Mouse (Mus musculus) right cerebral cortex, postnatal 4 days (tissue): ENCODE measurements around the gene Hist1h1t.
"Not testable (repeated sequence)": the region's sequence is repeated elsewhere in the genome, so short reads cannot be mapped to it uniquely, and the experiment has no call there.

Experiments
- DNase-seq: peaks from one replicate; pipeline ENCODE4 v3.0.0-alpha.2; 2022

Hist1h1t gene

GRCm38 (mm10) chr13:23700786-23701520 is 5.3 kb downstream of the Hist1h1t start:
- DNase-seq: peak; percentile 34

- no peak for DNase-seq
These were observed 6.6 kb downstream of the Hist1h1t start for GRCm38 (mm10) chr13:23702220-23702619.

- not testable (repeated sequence) for DNase-seq
These were observed 7.2 kb downstream of the Hist1h1t start for GRCm38 (mm10) chr13:23702801-23703200.

- no peak for DNase-seq
These were observed 10.2 kb downstream of the Hist1h1t start for GRCm38 (mm10) chr13:23705751-23706356.

- DNase-seq: no peak
These were observed 11.2 kb downstream of the Hist1h1t start for GRCm38 (mm10) chr13:23706771-23707170.

GRCm38 (mm10) chr13:23708041-23708440 is 12.4 kb downstream of the Hist1h1t start:
- DNase-seq: no peak

- no peak for DNase-seq
These were observed 13.0 kb downstream of the Hist1h1t start for GRCm38 (mm10) chr13:23708654-23709053.

GRCm38 (mm10) chr13:23709714-23710373 is 14.2 kb downstream of the Hist1h1t start:
- no peak for DNase-seq

- DNase-seq: no peak
These were observed 14.9 kb downstream of the Hist1h1t start, which contains the start of gene Hfe for GRCm38 (mm10) chr13:23710374-23711089. Gene Hfe, minus strand, starts transcription at chr13:23710854.

- no peak for DNase-seq
These were observed 20.8 kb downstream of the Hist1h1t start for GRCm38 (mm10) chr13:23716261-23717042.

GRCm38 (mm10) chr13:23717176-23717575 is 21.6 kb downstream of the Hist1h1t start:
- DNase-seq: no peak

GRCm38 (mm10) chr13:23717593-23718245 is 22.1 kb downstream of the Hist1h1t start:
- DNase-seq: not testable (repeated sequence)

GRCm38 (mm10) chr13:23724239-23724638 is 28.6 kb downstream of the Hist1h1t start:
- no peak for DNase-seq

GRCm38 (mm10) chr13:23725213-23725612 is 29.6 kb downstream of the Hist1h1t start:
- DNase-seq: no peak

- no peak for DNase-seq
These were observed 33.0 kb downstream of the Hist1h1t start for GRCm38 (mm10) chr13:23728472-23729191.

GRCm38 (mm10) chr13:23729192-23729525 is 33.5 kb downstream of the Hist1h1t start:
- no peak for DNase-seq

GRCm38 (mm10) chr13:23729706-23730105 is 34.1 kb downstream of the Hist1h1t start:
- DNase-seq: no peak

- DNase-seq: no peak
These were observed 34.9 kb downstream of the Hist1h1t start for GRCm38 (mm10) chr13:23730479-23730878.

- no peak for DNase-seq
These were observed 36.7 kb downstream of the Hist1h1t start for GRCm38 (mm10) chr13:23732156-23732804.

GRCm38 (mm10) chr13:23737091-23737490 is 41.5 kb downstream of the Hist1h1t start:
- no peak for DNase-seq

- DNase-seq: no peak
These were observed 42.4 kb downstream of the Hist1h1t start for GRCm38 (mm10) chr13:23738041-23738440.
